Mouse (Mus musculus): ENCODE data around the gene Zfp511. TPM values are rescaled to one million over a fixed set of nuclear protein-coding genes. Genes with fewer than 3 reads are reported as not detected.
A peak's percentile ranks its signal among the peaks of the same experiment; 100 is the strongest.

Zfp511 gene
- polyA plus RNA-seq, 1 experiment from 2014 or later: 52.5 TPM

- WGBS: 50% methylated on average over 3 of the region's 3 CpGs
- Histone ChIP-seq H3K36me3 (ENCODE audit: control insufficient read depth, insufficient read depth, low read length) (peaks cover 31% of the 10 kb centered on the region), H3K4me1 (ENCODE audit: control insufficient read depth, insufficient read depth, low read length) (peaks cover 16% of the 10 kb centered on the region), H3K4me3 (ENCODE audit: low read depth, low read length) (peak overlapping the region; percentile 88), H3K4me2 (ENCODE audit: low read length) (peak overlapping the region; percentile 60), H3K9me3 (replicated peaks; ENCODE audit: control insufficient read depth, low read length) (no peaks in the 10 kb centered on the region), H3K27ac (ENCODE audit: low read depth, low read length) (no peak overlapping the region), H3K27me3 (replicated peaks; ENCODE audit: control insufficient read depth, insufficient read depth, low read length) (no peaks in the 10 kb centered on the region), H3K9ac (ENCODE audit: low read length) (peak overlapping the region; percentile 81)
- DNase-seq (ENCODE audit: low spot score): no peak
- ATAC-seq: no peak
Observed at GRCm38 (mm10) chr7:140037171-140037555, 972 bp downstream of the Zfp511 start.

GRCm38 (mm10) chr7:140042728-140043127, 6.5 kb downstream of the Zfp511 start:
- no peak for ATAC-seq
- no peak overlapping the region for H3K9ac ChIP-seq (ENCODE audit: low read length)
- 60% methylated on average over 3 of the region's 3 CpGs for WGBS
- H3K4me2 ChIP-seq (ENCODE audit: low read length): no peak overlapping the region
- H3K4me3 ChIP-seq (ENCODE audit: low read depth, low read length): no peak overlapping the region
- H3K9me3 ChIP-seq (replicated peaks; ENCODE audit: control insufficient read depth, low read length): no peaks in the 10 kb centered on the region
- H3K27me3 ChIP-seq (replicated peaks; ENCODE audit: control insufficient read depth, insufficient read depth, low read length): peaks cover 36% of the 10 kb centered on the region
- H3K4me1 ChIP-seq (ENCODE audit: control insufficient read depth, insufficient read depth, low read length): peaks cover 2% of the 10 kb centered on the region; the same call in 1 of the 2 replicates
- H3K36me3 ChIP-seq (ENCODE audit: control insufficient read depth, insufficient read depth, low read length): peaks cover 16% of the 10 kb centered on the region
- no peak for DNase-seq (ENCODE audit: low spot score)
- no peak overlapping the region for H3K27ac ChIP-seq (ENCODE audit: low read depth, low read length)

- H3K4me3 ChIP-seq (ENCODE audit: low read depth, low read length): no peak overlapping the region
- no peak overlapping the region for H3K4me2 ChIP-seq (ENCODE audit: low read length)
- ATAC-seq (no peak), DNase-seq (ENCODE audit: low spot score) (no peak)
- H3K27ac ChIP-seq (ENCODE audit: low read depth, low read length): no peak overlapping the region
- H3K9me3 ChIP-seq (replicated peaks; ENCODE audit: control insufficient read depth, low read length): no peaks in the 10 kb centered on the region
- peaks cover 15% of the 10 kb centered on the region for H3K4me1 ChIP-seq (ENCODE audit: control insufficient read depth, insufficient read depth, low read length)
- WGBS: 81% methylated on average over 4 of the region's 4 CpGs
- peaks cover 5% of the 10 kb centered on the region for H3K36me3 ChIP-seq (ENCODE audit: control insufficient read depth, insufficient read depth, low read length)
- H3K27me3 ChIP-seq (replicated peaks; ENCODE audit: control insufficient read depth, insufficient read depth, low read length): peaks cover 64% of the 10 kb centered on the region
- no peak overlapping the region for H3K9ac ChIP-seq (ENCODE audit: low read length)
Observed at GRCm38 (mm10) chr7:140045546-140045945, 9.4 kb downstream of the Zfp511 start.

GRCm38 (mm10) chr7:140047811-140048311, 11.7 kb downstream of the Zfp511 start:
- Histone ChIP-seq H3K4me2 (ENCODE audit: low read length) (peak overlapping the region; percentile 65), H3K4me1 (ENCODE audit: control insufficient read depth, insufficient read depth, low read length) (peaks cover 15% of the 10 kb centered on the region), H3K9ac (ENCODE audit: low read length) (0 out of 2 replicates have a peak overlapping the region, but pooled peaks have one; percentile 40), H3K9me3 (replicated peaks; ENCODE audit: control insufficient read depth, low read length) (no peaks in the 10 kb centered on the region), H3K27me3 (replicated peaks; ENCODE audit: control insufficient read depth, insufficient read depth, low read length) (peaks cover 82% of the 10 kb centered on the region), H3K36me3 (ENCODE audit: control insufficient read depth, insufficient read depth, low read length) (no peaks in the 10 kb centered on the region), H3K4me3 (ENCODE audit: low read depth, low read length) (peak overlapping the region; percentile 33), H3K27ac (ENCODE audit: low read depth, low read length) (no peak overlapping the region)
- ATAC-seq: peak; percentile 56
- WGBS: under 1% methylated on average over 33 of the region's 33 CpGs
- peak; percentile 46 for DNase-seq (ENCODE audit: low spot score)

GRCm38 (mm10) chr7:140048361-140049114, 12.3 kb downstream of the Zfp511 start, which contains the start of gene Msx3:
Msx3 (minus strand) TSS chr7:140049089.
- peaks cover 84% of the 10 kb centered on the region for H3K27me3 ChIP-seq (replicated peaks; ENCODE audit: control insufficient read depth, insufficient read depth, low read length)
- DNase-seq (ENCODE audit: low spot score): no peak
- peak within 1 kb of the TSS; percentile 43 for H3K9ac ChIP-seq (ENCODE audit: low read length)
- under 1% methylated on average over 56 of the region's 56 CpGs for WGBS
- H3K9me3 ChIP-seq (replicated peaks; ENCODE audit: control insufficient read depth, low read length): no peaks in the 10 kb centered on the region
- peak within 1 kb of the TSS; percentile 65 for H3K4me2 ChIP-seq (ENCODE audit: low read length)
- H3K4me1 ChIP-seq (ENCODE audit: control insufficient read depth, insufficient read depth, low read length): peaks cover 15% of the 10 kb centered on the region
- H3K4me3 ChIP-seq (ENCODE audit: low read depth, low read length): peak within 1 kb of the TSS; percentile 33
- H3K27ac ChIP-seq (ENCODE audit: low read depth, low read length): no peak within 1 kb of the TSS
- no peaks in the 10 kb centered on the region for H3K36me3 ChIP-seq (ENCODE audit: control insufficient read depth, insufficient read depth, low read length)
- peak; percentile 2 for ATAC-seq

DNA sequence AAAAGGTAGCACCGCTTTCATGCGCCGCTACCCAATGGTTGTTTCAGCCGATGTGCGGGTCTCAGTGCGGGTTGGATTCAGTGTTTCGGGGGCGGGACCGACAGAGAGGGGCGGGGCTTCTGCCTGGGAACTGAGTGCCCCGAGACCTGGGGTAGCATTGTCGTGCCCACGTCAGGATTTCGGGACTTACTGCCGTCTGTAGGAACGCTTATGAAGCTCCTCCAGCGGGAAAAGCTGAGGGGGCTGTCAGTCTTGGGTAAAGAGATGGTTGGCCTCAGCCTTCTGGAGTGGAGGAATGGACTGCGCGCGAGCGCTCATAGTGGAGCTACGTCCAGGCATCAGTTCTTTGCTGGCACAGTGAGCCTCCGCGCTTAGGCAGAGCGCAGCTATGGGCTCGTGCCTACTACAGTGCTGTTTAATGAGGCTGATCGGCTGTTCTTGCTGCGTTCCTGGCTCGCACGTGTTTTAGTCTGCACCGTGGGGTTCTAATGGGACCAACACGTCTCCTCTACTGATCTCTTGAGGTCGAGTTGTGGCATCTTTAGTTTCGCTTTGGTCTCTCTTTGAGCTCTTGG, 13.0 kb downstream of the Zfp511 start:
- Histone ChIP-seq H3K36me3 (ENCODE audit: control insufficient read depth, insufficient read depth, low read length) (no peaks in the 10 kb centered on the region), H3K9ac (ENCODE audit: low read length) (no peak overlapping the region; the same call in 1 of the 2 replicates), H3K27me3 (replicated peaks; ENCODE audit: control insufficient read depth, insufficient read depth, low read length) (peaks cover 83% of the 10 kb centered on the region), H3K4me3 (ENCODE audit: low read depth, low read length) (peak overlapping the region; percentile 33), H3K9me3 (replicated peaks; ENCODE audit: control insufficient read depth, low read length) (no peaks in the 10 kb centered on the region), H3K27ac (ENCODE audit: low read depth, low read length) (no peak overlapping the region), H3K4me1 (ENCODE audit: control insufficient read depth, insufficient read depth, low read length) (peaks cover 15% of the 10 kb centered on the region), H3K4me2 (ENCODE audit: low read length) (peak overlapping the region; percentile 65)
- ATAC-seq: peak; percentile 77
- peak; percentile 70 for DNase-seq (ENCODE audit: low spot score)
- under 1% methylated on average over 34 of the region's 34 CpGs for WGBS

GRCm38 (mm10) chr7:140054124-140054523, 17.9 kb downstream of the Zfp511 start:
- peaks cover 19% of the 10 kb centered on the region for H3K4me1 ChIP-seq (ENCODE audit: control insufficient read depth, insufficient read depth, low read length)
- H3K4me3 ChIP-seq (ENCODE audit: low read depth, low read length): no peak overlapping the region
- H3K9me3 ChIP-seq (replicated peaks; ENCODE audit: control insufficient read depth, low read length): no peaks in the 10 kb centered on the region
- H3K27ac ChIP-seq (ENCODE audit: low read depth, low read length): no peak overlapping the region
- H3K9ac ChIP-seq (ENCODE audit: low read length): no peak overlapping the region
- no peaks in the 10 kb centered on the region for H3K36me3 ChIP-seq (ENCODE audit: control insufficient read depth, insufficient read depth, low read length)
- WGBS: 80% methylated on average over 4 of the region's 4 CpGs
- ATAC-seq (no peak), DNase-seq (ENCODE audit: low spot score) (no peak)
- H3K27me3 ChIP-seq (replicated peaks; ENCODE audit: control insufficient read depth, insufficient read depth, low read length): peaks cover 38% of the 10 kb centered on the region
- H3K4me2 ChIP-seq (ENCODE audit: low read length): no peak overlapping the region

- Histone ChIP-seq H3K36me3 (ENCODE audit: control insufficient read depth, insufficient read depth, low read length) (no peaks in the 10 kb centered on the region), H3K4me3 (ENCODE audit: low read depth, low read length) (peak overlapping the region; percentile 46), H3K9me3 (replicated peaks; ENCODE audit: control insufficient read depth, low read length) (no peaks in the 10 kb centered on the region), H3K27ac (ENCODE audit: low read depth, low read length) (peak overlapping the region; percentile 91), H3K27me3 (replicated peaks; ENCODE audit: control insufficient read depth, insufficient read depth, low read length) (peaks cover 8% of the 10 kb centered on the region; the same call in 1 of the 2 replicates), H3K4me1 (ENCODE audit: control insufficient read depth, insufficient read depth, low read length) (peaks cover 33% of the 10 kb centered on the region), H3K4me2 (ENCODE audit: low read length) (peak overlapping the region; percentile 83), H3K9ac (ENCODE audit: low read length) (peak overlapping the region; percentile 83)
- peak; percentile 90 for DNase-seq (ENCODE audit: low spot score)
- ATAC-seq: peak; percentile 78
- WGBS: 3% methylated on average over 52 of the region's 53 CpGs
Observed at GRCm38 (mm10) chr7:140057413-140058407, 21.5 kb downstream of the Zfp511 start.

All from forebrain, embryonic 14.5 days (tissue).